Mouse (Mus musculus) lung, postnatal 0 days (tissue): ENCODE results near the gene Mink1. TPM values are rescaled to one million over a fixed set of nuclear protein-coding genes. Genes with fewer than 3 reads are reported as not detected.
A peak's percentile ranks its signal among the peaks of the same experiment; 100 is the strongest.

Experiments
- ATAC-seq: fragments of 200-750 bp; cut with Nextera tagmentation; 2 replicates; pipeline ENCODE4 v1.8.0; 2017; ENCODE audit warnings: moderate library complexity
- DNase-seq: peaks from one replicate; pipeline ENCODE4 v3.0.0-alpha.2; 2016; ENCODE audit warnings: low spot score
- H3K27ac ChIP-seq: fragments of 300-500 bp; sonication (generic); 2 replicates; pipeline ENCODE4 v1.5.1; 2014; ENCODE audit warnings: antibody characterized with exemption, mild to moderate bottlenecking, low read length, mixed read lengths
- H3K27me3 ChIP-seq: fragments of 300-500 bp; sonication (generic); replicated peaks from 2 replicates; pipeline ENCODE4 v1.6.1; 2014; ENCODE audit warnings: low read length, mixed read lengths; ENCODE audit not compliant: insufficient read depth
- H3K36me3 ChIP-seq: fragments of 300-500 bp; sonication (generic); 2 replicates; pipeline ENCODE4 v1.6.1; 2014; ENCODE audit warnings: low read length, mixed read lengths; ENCODE audit not compliant: insufficient read depth
- H3K4me1 ChIP-seq: fragments of 300-500 bp; sonication (generic); 2 replicates; pipeline ENCODE4 v1.6.1; 2014; ENCODE audit warnings: antibody characterized with exemption, low read depth, low read length, mixed read lengths; ENCODE audit not compliant: insufficient read depth
- H3K4me2 ChIP-seq: fragments of 300-500 bp; sonication (generic); replicated peaks from 2 replicates; pipeline ENCODE4 v1.6.1; 2014; ENCODE audit warnings: low read depth, mild to moderate bottlenecking, low read length, moderate library complexity, mixed read lengths
- H3K4me3 ChIP-seq: fragments of 300-500 bp; sonication (generic); 2 replicates; pipeline ENCODE4 v1.5.1; 2014; ENCODE audit warnings: low read depth, low read length
- H3K9ac ChIP-seq: fragments of 300-500 bp; sonication (generic); replicated peaks from 2 replicates; pipeline ENCODE4 v1.6.1; 2014; ENCODE audit warnings: low read depth, mild to moderate bottlenecking
- H3K9me3 ChIP-seq: fragments of 300-500 bp; sonication (generic); 2 replicates; pipeline ENCODE4 v1.6.1; 2016; ENCODE audit warnings: low read length, mixed read lengths
- CTCF ChIP-seq: IDR thresholded peaks from 2 replicates; pipeline ENCODE4 v1.5.1; 2016; ENCODE audit warnings: antibody characterized with exemption, mild to moderate bottlenecking
- EP300 ChIP-seq: IDR thresholded peaks from 2 replicates; pipeline ENCODE4 v1.6.1; 2016; ENCODE audit warnings: antibody characterized with exemption, mild to moderate bottlenecking, control low read depth
- WGBS: fragments of 180-500 bp; shearing (Covaris S2); extraction: QIAGEN DNeasy Blood & Tissue Kit; methylation state at CpG from one replicate; pipeline ENCODE4 v1.1.7; 2014; 5-methylcytosine and 5-hydroxymethylcytosine counted together
- polyA plus RNA-seq: library from polyadenylated mRNA; unstranded; fragments of >200 nt; fragmentation: Nextera tagmentation; extraction: Ambion mirVana; gene quantifications from 2 replicates; pipeline ENCODE4 v1.2.1, GENCODE M21; 2015

Gene Mink1
- polyA plus RNA-seq, 1 experiment from 2014 or later: 7.4 TPM

GRCm38 (mm10) chr11:70625473-70625872, 62.8 kb downstream of the Mink1 start:
- ATAC-seq (no peak), DNase-seq (peak; percentile 39)
- Histone ChIP-seq H3K9me3 (no peaks in the 10 kb centered on the region), H3K4me3 (no peak overlapping the region), H3K27ac (no peak overlapping the region), H3K4me2 (no peak overlapping the region), H3K36me3 (no peaks in the 10 kb centered on the region), H3K4me1 (no peaks in the 10 kb centered on the region), H3K27me3 (no peaks in the 10 kb centered on the region), H3K9ac (no peak overlapping the region)
- WGBS: 43% methylated on average over 4 of the region's 4 CpGs
- TF ChIP-seq EP300 (no peak), CTCF (peak; percentile 76)

- no peak overlapping the region for H3K4me3 ChIP-seq
- no peak overlapping the region for H3K9ac ChIP-seq
- TF ChIP-seq CTCF (no peak), EP300 (no peak)
- H3K4me1 ChIP-seq: no peaks in the 10 kb centered on the region
- H3K4me2 ChIP-seq: no peak overlapping the region
- no peak for ATAC-seq
- 56% methylated on average over 4 of the region's 4 CpGs for WGBS
- no peak for DNase-seq
- H3K36me3 ChIP-seq: no peaks in the 10 kb centered on the region
- no peaks in the 10 kb centered on the region for H3K27me3 ChIP-seq
- no peak overlapping the region for H3K27ac ChIP-seq
- H3K9me3 ChIP-seq: no peaks in the 10 kb centered on the region
These were observed 64.2 kb downstream of the Mink1 start for GRCm38 (mm10) chr11:70626877-70627276.

- DNase-seq (peak; percentile 88), ATAC-seq (peak; percentile 76)
- Histone ChIP-seq H3K9me3 (no peaks in the 10 kb centered on the region), H3K36me3 (no peaks in the 10 kb centered on the region), H3K4me3 (no peak overlapping the region), H3K9ac (no peak overlapping the region), H3K4me1 (no peaks in the 10 kb centered on the region), H3K27me3 (no peaks in the 10 kb centered on the region), H3K27ac (no peak overlapping the region), H3K4me2 (no peak overlapping the region)
- no peak for TF ChIP-seq EP300
- no peak for TF ChIP-seq CTCF
- WGBS: 45% methylated on average over 2 of the region's 2 CpGs
These were observed 65.8 kb downstream of the Mink1 start for GRCm38 (mm10) chr11:70628431-70628830.

GRCm38 (mm10) chr11:70629557-70629956, 66.9 kb downstream of the Mink1 start:
- no peak overlapping the region for H3K4me3 ChIP-seq
- 46% methylated on average over 5 of the region's 5 CpGs for WGBS
- no peaks in the 10 kb centered on the region for H3K27me3 ChIP-seq
- no peak overlapping the region for H3K4me2 ChIP-seq
- no peaks in the 10 kb centered on the region for H3K9me3 ChIP-seq
- no peaks in the 10 kb centered on the region for H3K36me3 ChIP-seq
- H3K27ac ChIP-seq: no peak overlapping the region
- no peak overlapping the region for H3K9ac ChIP-seq
- no peak for ATAC-seq
- DNase-seq: peak; percentile 61
- no peaks in the 10 kb centered on the region for H3K4me1 ChIP-seq
- TF ChIP-seq EP300 (no peak), CTCF (peak; percentile 58)

- no peaks in the 10 kb centered on the region for H3K9me3 ChIP-seq
- no peaks in the 10 kb centered on the region for H3K36me3 ChIP-seq
- no peak overlapping the region for H3K9ac ChIP-seq
- H3K27ac ChIP-seq: no peak overlapping the region
- no peak for ATAC-seq
- TF ChIP-seq EP300: no peak
- no peak for TF ChIP-seq CTCF
- no peak for DNase-seq
- H3K4me3 ChIP-seq: no peak overlapping the region
- H3K4me1 ChIP-seq: no peaks in the 10 kb centered on the region
- 71% methylated on average over 7 of the region's 7 CpGs for WGBS
- H3K4me2 ChIP-seq: no peak overlapping the region
- no peaks in the 10 kb centered on the region for H3K27me3 ChIP-seq
These were observed 67.4 kb downstream of the Mink1 start for GRCm38 (mm10) chr11:70630129-70630528.

GRCm38 (mm10) chr11:70635601-70636000, 72.9 kb downstream of the Mink1 start:
- Histone ChIP-seq H3K4me2 (no peak overlapping the region), H3K4me1 (peaks cover 7% of the 10 kb centered on the region; the same call in 1 of the 2 replicates), H3K36me3 (no peaks in the 10 kb centered on the region), H3K9me3 (no peaks in the 10 kb centered on the region), H3K9ac (no peak overlapping the region), H3K27ac (no peak overlapping the region), H3K4me3 (no peak overlapping the region), H3K27me3 (no peaks in the 10 kb centered on the region)
- TF ChIP-seq EP300 (no peak), CTCF (no peak)
- DNase-seq: no peak
- WGBS: 72% methylated on average over 4 of the region's 4 CpGs
- no peak for ATAC-seq

- 0 out of 2 replicates have a peak, but pooled peaks cover 3% of the 10 kb centered on the region for H3K36me3 ChIP-seq
- no peak overlapping the region for H3K27ac ChIP-seq
- no peak overlapping the region for H3K9ac ChIP-seq
- DNase-seq (no peak), ATAC-seq (no peak)
- no peaks in the 10 kb centered on the region for H3K27me3 ChIP-seq
- no peaks in the 10 kb centered on the region for H3K9me3 ChIP-seq
- H3K4me1 ChIP-seq: peaks cover 7% of the 10 kb centered on the region; the same call in 1 of the 2 replicates
- H3K4me3 ChIP-seq: no peak overlapping the region
- H3K4me2 ChIP-seq: no peak overlapping the region
- WGBS: 85% methylated on average over 1 of the region's 1 CpGs
- TF ChIP-seq CTCF: no peak
- TF ChIP-seq EP300: no peak
These were observed 75.1 kb downstream of the Mink1 start for GRCm38 (mm10) chr11:70637764-70638163.
